Mouse (Mus musculus) lung, adult 2 months (tissue): ENCODE results near the gene Ankrd17.

Experiments used
- CTCF ChIP-seq: fragments of 200-500 bp; IDR thresholded peaks from 2 replicates; pipeline ENCODE4 v1.5.1; 2011; ENCODE audit warnings: mild to moderate bottlenecking, low read length, control low read depth; ENCODE audit not compliant: insufficient read depth
- POLR2A ChIP-seq: fragments of 200-500 bp; IDR thresholded peaks from 2 replicates; pipeline ENCODE4 v1.6.1; 2011; ENCODE audit warnings: low read depth, mild to moderate bottlenecking, control low read depth, low read length, borderline replicate concordance; ENCODE audit errors: extremely low read depth

GRCm38 (mm10) chr5:90217791-90218190 is 148.6 kb downstream of the Ankrd17 start:
- TF ChIP-seq CTCF (no peak), POLR2A (no peak)
